Mouse (Mus musculus) urinary bladder, adult 18-20 months (tissue): ENCODE measurements around the gene Ifna6.
A peak's percentile ranks its signal among the peaks of the same experiment; 100 is the strongest.

Experiments used
- DNase-seq, 2 experiments: peaks; one replicate each; pipeline ENCODE4 v3.0.0; 2022; ENCODE audit warnings: low spot score in 2 of 2, mixed read lengths in 2 of 2

The Ifna6 gene

DNA sequence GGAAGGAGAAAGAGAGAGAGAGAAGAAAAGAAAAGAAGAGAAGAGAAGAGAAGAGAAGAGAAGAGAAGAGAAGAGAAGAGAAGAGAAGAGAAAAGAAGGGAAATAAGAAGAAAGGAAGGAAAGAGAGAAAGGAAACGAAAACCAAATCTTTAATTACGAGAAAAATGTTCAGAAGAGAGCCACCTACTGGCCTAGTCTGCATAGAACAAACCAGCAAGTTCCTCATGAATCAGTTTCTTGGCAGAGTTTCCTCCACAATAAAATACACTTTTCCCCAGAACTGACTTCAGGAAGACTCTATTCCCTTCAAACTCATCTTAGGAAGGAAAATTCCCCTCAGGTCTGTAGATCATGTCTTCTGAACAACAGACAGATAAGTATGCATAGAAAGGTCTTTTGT is 18.1 kb downstream of the Ifna6 start:
- DNase-seq = no peak

DNA sequence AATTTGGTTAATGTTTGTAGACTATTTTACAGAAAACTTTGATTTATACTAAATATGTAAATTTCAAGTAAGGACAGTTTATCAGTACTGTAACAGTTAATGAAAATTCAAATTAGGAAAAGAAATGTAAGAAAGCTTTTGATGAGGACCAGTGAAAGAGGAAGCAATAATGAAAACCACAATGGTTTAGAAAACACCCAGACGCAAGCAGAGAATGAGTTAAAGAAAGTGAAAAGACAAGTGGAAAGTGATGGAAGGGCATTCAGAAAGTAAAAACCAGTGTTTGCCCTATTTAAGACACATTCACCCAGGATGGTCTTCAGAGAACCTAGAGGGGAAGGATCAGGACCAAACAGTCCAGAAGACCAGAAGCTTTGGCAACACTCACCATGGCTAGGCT is 22.5 kb downstream of the Ifna6 start, which contains the start of gene Ifna1:
Ifna1 (plus strand) TSS at position 390 of the 400 bp plus-strand sequence.
- no peak for DNase-seq

- no peak for DNase-seq
These were observed 24.0 kb downstream of the Ifna6 start for GRCm38 (mm10) chr4:88851026-88851763.

DNA sequence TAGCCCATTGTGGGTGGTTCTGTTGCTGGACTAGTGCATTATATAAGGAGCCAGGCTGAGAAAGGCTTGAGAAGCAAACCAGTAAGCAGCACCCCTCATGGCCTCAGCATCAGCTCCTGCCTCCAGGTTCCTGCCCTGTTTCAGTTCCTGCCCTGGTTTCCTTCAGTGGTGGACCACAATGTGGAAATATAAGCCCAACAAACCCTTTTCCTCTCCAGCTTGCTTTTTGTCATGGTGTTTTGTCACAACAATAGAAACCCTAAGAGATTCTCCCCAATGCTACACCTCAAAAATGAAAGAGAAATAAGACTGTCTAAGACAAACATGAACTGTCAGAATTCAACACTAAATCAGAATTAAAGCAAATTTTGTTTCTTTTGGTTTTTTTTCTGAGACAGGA is 32.0 kb downstream of the Ifna6 start:
- no peak for DNase-seq

DNA sequence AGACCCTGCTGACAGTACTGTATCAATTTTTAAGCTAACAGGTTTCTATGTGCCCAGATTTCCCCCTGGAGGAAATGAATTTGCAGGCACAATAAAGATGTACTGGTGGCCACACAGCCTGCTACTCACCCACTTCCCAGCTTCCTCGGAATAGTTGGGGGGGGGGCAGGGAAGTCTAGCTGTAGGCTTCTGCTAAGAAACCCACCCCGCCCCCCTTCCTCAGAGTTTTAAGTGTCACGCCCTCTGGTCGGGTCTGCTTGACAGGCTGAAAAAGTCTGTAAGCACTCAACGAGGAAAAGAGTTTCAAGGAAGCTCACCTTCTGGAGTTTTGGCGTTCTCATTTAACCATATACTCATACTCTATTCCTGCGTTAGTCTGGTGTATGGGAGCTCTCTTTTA is 36.1 kb downstream of the Ifna6 start:
- no peak for DNase-seq

DNA sequence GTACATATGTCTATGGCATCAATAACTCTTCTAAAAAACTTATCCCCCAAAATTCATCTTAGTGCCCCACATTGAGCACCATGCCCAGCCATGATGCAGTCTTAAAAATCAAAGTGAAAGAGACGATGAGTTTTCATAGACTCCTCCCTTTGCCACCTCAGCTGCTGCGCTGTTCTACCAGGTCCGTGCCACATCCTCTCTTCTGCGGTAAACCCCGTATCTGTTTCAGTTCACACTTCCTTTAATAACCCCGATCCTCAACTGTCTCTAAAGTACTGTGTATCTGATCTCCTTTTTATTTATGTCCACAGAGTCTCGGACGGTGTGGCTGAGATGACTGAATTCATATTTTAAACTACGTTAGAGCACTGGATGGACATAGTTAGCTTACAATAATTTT is 37.4 kb downstream of the Ifna6 start:
- no peak for DNase-seq

DNA sequence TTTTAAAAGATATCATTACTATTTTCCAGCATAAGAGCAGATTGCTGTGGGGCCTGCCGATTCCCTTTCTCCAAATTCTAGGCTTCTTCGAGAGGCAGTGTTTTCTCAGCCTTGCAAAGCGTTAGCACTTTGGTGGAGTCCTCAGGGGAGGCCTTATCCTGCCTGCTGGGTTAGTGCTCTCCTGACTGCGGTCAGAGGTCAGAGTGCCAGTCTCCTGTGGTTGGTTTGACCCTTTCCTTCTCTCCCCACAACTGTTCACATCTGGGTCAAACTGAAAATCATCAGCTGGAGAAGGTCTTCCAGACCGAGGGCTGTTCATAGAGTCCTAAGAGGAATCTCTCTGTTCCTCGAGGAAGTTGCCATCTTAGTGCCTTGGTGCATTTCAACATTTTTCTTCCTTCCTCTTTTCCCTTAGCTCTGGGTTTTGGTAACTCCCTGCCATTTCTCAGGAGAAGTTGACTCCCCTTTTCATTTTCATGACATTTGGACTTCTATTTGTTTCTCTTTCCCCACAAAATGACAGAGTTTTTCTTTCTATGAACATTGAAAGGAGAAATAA is 37.9 kb downstream of the Ifna6 start:
- no peak for DNase-seq

DNA sequence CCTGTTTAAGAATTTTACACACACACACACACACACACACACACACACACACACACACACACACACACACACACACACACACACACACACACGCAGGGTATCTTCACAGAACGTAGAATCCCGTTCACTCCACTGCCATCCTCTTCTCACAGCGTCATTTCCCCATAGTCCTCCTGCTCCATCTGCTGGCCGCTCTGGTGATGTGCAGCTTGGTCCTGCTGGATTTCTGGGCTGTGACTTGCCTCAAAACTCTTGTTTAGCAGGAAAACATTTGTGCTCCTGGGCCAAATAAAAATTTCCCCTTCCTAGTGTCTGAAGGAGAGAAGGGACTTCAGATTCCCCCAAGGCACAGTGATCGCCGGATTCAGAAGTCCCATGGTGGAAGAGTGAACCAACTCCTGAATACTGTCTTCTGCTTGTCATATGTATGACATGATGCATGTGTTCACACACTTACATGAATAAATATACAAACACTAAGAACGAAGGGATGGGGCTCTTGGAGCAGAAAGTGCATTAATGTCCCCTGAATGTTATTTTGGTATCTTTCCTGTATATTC is 40.2 kb downstream of the Ifna6 start:
- DNase-seq = peak; percentile 60 to 74

DNA sequence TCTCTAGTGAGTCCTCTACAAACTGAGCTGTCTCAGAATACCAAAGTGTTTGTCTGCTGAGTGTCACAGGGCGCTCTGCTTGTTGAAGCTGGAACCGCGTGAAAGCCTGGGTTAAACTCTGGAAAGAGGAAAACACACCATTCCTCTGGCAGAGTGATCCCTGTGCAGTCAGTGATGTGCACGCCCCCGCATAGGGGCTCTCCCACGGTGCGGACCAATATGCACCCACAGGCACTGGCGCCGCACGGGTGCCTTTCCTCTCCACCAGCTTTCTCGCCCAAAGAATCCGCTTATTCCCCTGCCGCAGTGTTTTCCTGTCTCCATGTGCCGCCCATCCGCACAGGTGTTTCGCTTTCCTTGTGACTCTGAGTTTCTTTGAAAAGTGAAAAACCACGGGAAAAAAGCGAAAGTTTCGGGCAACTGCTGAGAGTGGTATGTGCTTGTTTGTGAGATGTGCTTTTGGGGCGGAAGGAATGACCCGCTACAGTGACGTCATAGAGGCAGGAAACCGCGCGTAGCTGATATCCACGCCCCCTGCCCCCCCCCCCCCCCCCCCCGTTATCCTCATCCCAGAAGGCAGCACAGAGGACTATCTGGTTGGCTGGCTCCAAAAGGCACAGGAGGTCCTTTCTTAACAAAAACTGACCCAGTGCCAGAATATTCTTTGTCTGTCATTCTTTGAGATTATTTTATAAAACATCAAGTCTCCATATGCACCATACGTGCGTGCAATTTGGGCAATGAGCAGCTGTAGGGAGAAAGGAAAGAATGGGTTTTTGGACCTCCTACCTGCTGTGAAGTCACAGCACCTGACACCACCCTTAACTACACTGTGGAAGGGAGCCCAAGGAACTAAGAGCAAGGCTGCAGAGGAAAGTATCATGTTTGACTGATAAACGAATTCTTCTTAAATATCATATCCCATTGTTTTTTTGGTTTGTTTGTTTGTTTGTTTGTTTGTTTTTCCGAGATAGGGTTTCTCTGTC is 41.0 kb downstream of the Ifna6 start:
- peak in 1 of 2 experiments; percentile 44 for DNase-seq

- DNase-seq = no peak
These were observed 45.5 kb downstream of the Ifna6 start for GRCm38 (mm10) chr4:88872691-88873090.

GRCm38 (mm10) chr4:88875435-88876095 is 48.3 kb downstream of the Ifna6 start:
- DNase-seq = no peak

GRCm38 (mm10) chr4:88876520-88876919 is 49.3 kb downstream of the Ifna6 start:
- no peak for DNase-seq
